Mouse (Mus musculus) leukemia stem cell, adult 10-12 weeks (primary cell): ENCODE results near the gene Ndn. TPM values are rescaled to one million over a fixed set of nuclear protein-coding genes. Genes with fewer than 3 reads are reported as not detected.

ENCODE experiments used
- polyA plus RNA-seq: library from polyadenylated mRNA; stranded (reverse); fragments of >175 nt; gene quantifications from 2 replicates; pipeline ENCODE4 v1.2.3, GENCODE M21; 2012; ENCODE audit warnings: low replicate concordance

Ndn gene
- polyA plus RNA-seq, result 0.20 and 0.56 TPM in 2 replicates

GRCm38 (mm10) chr7:62346269-62346668, at the start of gene Ndn:
Gene Ndn, plus strand, starts transcription at chr7:62346569.

GRCm38 (mm10) chr7:62376510-62377304, 30.3 kb downstream of the Ndn start, which contains the start of gene Magel2:
Gene Magel2, plus strand, starts transcription at chr7:62377010.

Other genes with a start within 250 kb of the Ndn start
- 0.03 TPM in 1 of 2 replicates, not detected in the other for gene Magel2, start 30.4 kb downstream of the Ndn start, polyA plus RNA-seq
- gene Mkrn3, start 73.6 kb downstream of the Ndn start, polyA plus RNA-seq, result not detected in 2 replicates
- 1.3 and 1.6 TPM in 2 replicates for gene Peg12, start 117.9 kb downstream of the Ndn start, polyA plus RNA-seq